7 mouse cellular contexts compared by ENCODE assay signal in the genomic region with DNA sequence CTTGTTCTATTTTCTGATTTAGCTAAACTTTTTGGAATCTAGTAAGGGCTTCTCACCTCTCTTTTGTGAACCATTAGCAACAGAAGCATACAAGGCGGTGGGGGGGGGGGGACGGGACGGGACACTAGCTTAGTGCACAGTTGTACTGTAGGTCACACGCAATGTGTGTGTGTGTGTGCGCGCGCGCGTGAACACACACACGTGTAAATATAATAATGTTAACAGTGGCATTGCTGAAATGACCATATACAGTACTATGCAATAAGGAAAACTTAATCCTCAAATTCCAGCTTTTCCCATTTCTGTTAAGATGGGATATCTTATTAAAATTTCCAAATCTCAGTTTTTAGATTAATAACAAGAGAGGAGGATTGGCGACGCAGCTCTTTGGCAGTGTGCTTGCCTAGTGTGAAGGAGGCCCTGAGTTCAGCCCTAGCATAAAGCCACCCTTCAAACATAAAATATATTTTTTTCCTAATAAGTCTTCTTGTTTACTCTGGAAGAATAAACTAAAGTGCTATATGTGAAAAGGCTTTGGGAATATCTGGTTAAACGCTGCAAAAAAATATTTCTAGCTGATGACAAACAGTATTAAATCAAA. TPM values are rescaled to one million over a fixed set of nuclear protein-coding genes. Genes with fewer than 3 reads are reported as not detected.
DNase-seq lines count a peak whose midpoint lies in the region; ATAC-seq and TF ChIP-seq lines count a peak whose summit lies in the region.

No protein-coding gene starts in this region.

- no peak overlapping the region for H3K27ac ChIP-seq in forebrain, embryonic 14.5 days (ENCODE audit: low read depth, low read length)
- H3K27ac ChIP-seq in limb, embryonic 14.5 days (replicated peaks; ENCODE audit: low read depth, low read length): no peak overlapping the region
- H3K27ac ChIP-seq in stomach, embryonic 16.5 days (ENCODE audit: low read length): no peak overlapping the region

- H3K36me3 ChIP-seq in megakaryocyte, embryonic 14.5 days (replicated peaks; ENCODE audit: low read length): peaks cover 3% of the 10 kb centered on the region
- no peaks in the 10 kb centered on the region for H3K36me3 ChIP-seq in forebrain, embryonic 14.5 days (ENCODE audit: control insufficient read depth, insufficient read depth, low read length)
- no peaks in the 10 kb centered on the region for H3K36me3 ChIP-seq in limb, embryonic 14.5 days (ENCODE audit: control insufficient read depth, insufficient read depth, low read length)
- H3K36me3 ChIP-seq in stomach, embryonic 16.5 days (ENCODE audit: control insufficient read depth, insufficient read depth, low read length): no peaks in the 10 kb centered on the region

- peak overlapping the region; percentile 64 for H3K4me2 ChIP-seq in forebrain, embryonic 14.5 days (ENCODE audit: low read length)
- H3K4me2 ChIP-seq in limb, embryonic 14.5 days (replicated peaks; ENCODE audit: low read depth, low read length, severe bottlenecking): peak overlapping the region; percentile 60
- H3K4me2 ChIP-seq in stomach, embryonic 16.5 days (ENCODE audit: low read depth, low read length): peak overlapping the region; percentile 62

- H3K4me3 ChIP-seq in megakaryocyte, embryonic 14.5 days (replicated peaks): peak overlapping the region; percentile 95
- peak overlapping the region; percentile 71 for H3K4me3 ChIP-seq in forebrain, embryonic 14.5 days (ENCODE audit: low read depth, low read length)
- H3K4me3 ChIP-seq in limb, embryonic 14.5 days (replicated peaks; ENCODE audit: low read length): peak overlapping the region; percentile 87
- H3K4me3 ChIP-seq in stomach, embryonic 16.5 days (replicated peaks; ENCODE audit: low read length): peak overlapping the region; percentile 96

- H3K9ac ChIP-seq in forebrain, embryonic 14.5 days (ENCODE audit: low read length): peak overlapping the region; percentile 84
- peak overlapping the region; percentile 91; the same call in 1 of the 2 replicates for H3K9ac ChIP-seq in limb, embryonic 14.5 days (ENCODE audit: low read depth, low read length, severe bottlenecking)
- no peak overlapping the region; the same call in 1 of the 2 replicates for H3K9ac ChIP-seq in stomach, embryonic 16.5 days (ENCODE audit: low read length)

- H3K9me3 ChIP-seq in megakaryocyte, embryonic 14.5 days: no peaks in the 10 kb centered on the region
- H3K9me3 ChIP-seq in forebrain, embryonic 14.5 days (replicated peaks; ENCODE audit: control insufficient read depth, low read length): no peaks in the 10 kb centered on the region
- H3K9me3 ChIP-seq in limb, embryonic 14.5 days (ENCODE audit: control insufficient read depth, low read length): no peaks in the 10 kb centered on the region
- no peaks in the 10 kb centered on the region for H3K9me3 ChIP-seq in stomach, embryonic 16.5 days (replicated peaks; ENCODE audit: control insufficient read depth, low read length)

- peaks cover 5% of the 10 kb centered on the region for H3K27me3 ChIP-seq in megakaryocyte, embryonic 14.5 days (replicated peaks)
- no peaks in the 10 kb centered on the region for H3K27me3 ChIP-seq in forebrain, embryonic 14.5 days (replicated peaks; ENCODE audit: control insufficient read depth, insufficient read depth, low read length)
- H3K27me3 ChIP-seq in limb, embryonic 14.5 days (ENCODE audit: control insufficient read depth, insufficient read depth, low read length): no peaks in the 10 kb centered on the region
- no peaks in the 10 kb centered on the region for H3K27me3 ChIP-seq in stomach, embryonic 16.5 days (ENCODE audit: control insufficient read depth, insufficient read depth, low read length)

- 73% methylated on average over 13 of the region's 13 CpGs for WGBS in forebrain, embryonic 14.5 days
- WGBS in limb, embryonic 14.5 days: 72% methylated on average over 13 of the region's 13 CpGs
- WGBS in stomach, embryonic 16.5 days: 69% methylated on average over 13 of the region's 13 CpGs

- ATAC-seq in megakaryocyte, adult 5-6 weeks (ENCODE audit: poor library complexity, severe bottlenecking): no peak
- peak; percentile 77 for ATAC-seq in forebrain, embryonic 14.5 days
- peak; percentile 44 for ATAC-seq in limb, embryonic 14.5 days (ENCODE audit: low FRiP score, low read depth)
- no peak; the same call in 1 of the 2 replicates for ATAC-seq in stomach, embryonic 16.5 days (ENCODE audit: insufficient read depth, low FRiP score)

- peaks cover 3% of the 10 kb centered on the region for H3K4me1 ChIP-seq in megakaryocyte, embryonic 14.5 days
- H3K4me1 ChIP-seq in forebrain, embryonic 14.5 days (ENCODE audit: control insufficient read depth, insufficient read depth, low read length): no peaks in the 10 kb centered on the region
- H3K4me1 ChIP-seq in limb, embryonic 14.5 days (ENCODE audit: control insufficient read depth, insufficient read depth, low read length): 0 out of 2 replicates have a peak, but pooled peaks cover 3% of the 10 kb centered on the region
- 0 out of 2 replicates have a peak, but pooled peaks cover 2% of the 10 kb centered on the region for H3K4me1 ChIP-seq in stomach, embryonic 16.5 days (ENCODE audit: control insufficient read depth, insufficient read depth, low read length)

- TF ChIP-seq POLR2A in limb, embryonic 14.5 days (IDR thresholded peaks at IDR 0.05; ENCODE audit: borderline replicate concordance, extremely low read depth, insufficient read depth, insufficient read length): no peak

- no peak for DNase-seq in forebrain, embryonic 14.5 days (ENCODE audit: low spot score)
- no peak for DNase-seq in limb, embryonic 14.5 days (ENCODE audit: low spot score)
- no peak for DNase-seq in MN1 (ENCODE audit: low spot score)
- no peak for DNase-seq in layer of hippocampus, adult 11-12 months (ENCODE audit: low spot score)

RNA-seq across cellular contexts. Expression of a gene that starts 0.4 kb away (rescaled TPM):
- 4.2 TPM in 1 of 2 replicates, not detected in the other for polyA plus RNA-seq in megakaryocyte, embryonic 14.5 days (2012; ENCODE audit: insufficient read depth, low replicate concordance)
- 1.8 and 2.9 TPM in 2 replicates for total RNA-seq in megakaryocyte, adult 5-6 weeks (2015)
- 1.5 and 3.6 TPM in 2 replicates for total RNA-seq in megakaryocyte, adult 5-6 weeks (2017)
- polyA plus RNA-seq in forebrain, embryonic 14.5 days (2014; fragmentation: Nextera tagmentation; extraction: Ambion mirVana): 8.5 TPM in 2 replicates
- 3.8 and 4.9 TPM in 2 replicates for polyA plus RNA-seq in limb, embryonic 14.5 days (2012; rRNA removed)
- 11.5 and 11.6 TPM in 2 replicates for polyA plus RNA-seq in limb, embryonic 14.5 days (2014; fragmentation: Nextera tagmentation; extraction: Ambion mirVana)
- polyA plus RNA-seq in stomach, embryonic 16.5 days (2015; fragmentation: Nextera tagmentation; extraction: Ambion mirVana): 9.3 and 9.6 TPM in 2 replicates

Comparison
In these comparisons a context has a peak if more than half of its experiments do, and no peak if none do; other contexts are left out.
1. ATAC-seq: peak in forebrain, embryonic 14.5 days (single experiment) and limb, embryonic 14.5 days (single experiment); none in megakaryocyte, adult 5-6 weeks (single experiment) and stomach, embryonic 16.5 days (single experiment).
2. Peak in every context shown above with its lines, with median percentiles within 50 percentile points of each other: H3K4me3 ChIP-seq and H3K4me2 ChIP-seq.